Mouse (Mus musculus) erythroblast, adult 5-6 weeks (primary cell): ENCODE measurements around the gene Phf19. TPM values are rescaled to one million over a fixed set of nuclear protein-coding genes. Genes with fewer than 3 reads are reported as not detected.
A peak's percentile ranks its signal among the peaks of the same experiment; 100 is the strongest.

ENCODE experiments used
- ATAC-seq: replicated peaks from 2 replicates; pipeline ENCODE4 v1.8.0; 2016; ENCODE audit warnings: moderate number of reproducible peaks, mild to moderate bottlenecking, moderate TSS enrichment, inconsistent platforms; ENCODE audit not compliant: poor library complexity, low FRiP score, severe bottlenecking
- total RNA-seq, 2 experiments: library from RNA; stranded (forward) in 1 of 2; stranded (reverse) in 1 of 2; fragments of 150-400 nt in 1 of 2; fragments of 200-764, 138-1000 nt in 1 of 2; gene quantifications; 2 replicates each; pipeline versions ENCODE4 v1.2.3 to v1.2.4; 2015 to 2017; ENCODE audit warnings: low replicate concordance in 2 of 2

Gene Phf19
- total RNA-seq, 2 experiments from 2014 or later, result 1.9 TPM

DNA sequence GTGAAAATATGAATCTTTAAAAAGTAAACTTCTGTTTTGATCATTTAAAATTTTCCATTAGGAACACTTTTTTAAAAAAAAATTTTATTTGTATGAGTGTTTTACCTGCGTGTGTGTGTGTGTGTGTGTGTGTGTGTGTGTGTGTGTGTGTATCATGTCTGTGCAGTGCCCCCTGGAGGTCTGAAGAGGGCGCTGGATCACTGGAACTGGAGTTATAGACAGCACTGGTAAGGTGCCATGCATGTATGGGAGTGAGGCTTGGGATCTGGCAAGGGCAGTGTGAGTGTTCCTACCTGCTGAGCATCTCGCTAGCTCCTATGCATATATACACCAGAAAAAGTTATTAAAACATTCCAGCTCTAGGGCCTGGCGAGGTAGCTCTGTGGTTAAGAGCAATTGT, 12.1 kb downstream of the Phf19 start:
- no peak for ATAC-seq

GRCm38 (mm10) chr2:34900412-34900811, 13.4 kb downstream of the Phf19 start:
- no peak for ATAC-seq

- no peak for ATAC-seq
Measured at GRCm38 (mm10) chr2:34899682-34900081, 14.1 kb downstream of the Phf19 start.

DNA sequence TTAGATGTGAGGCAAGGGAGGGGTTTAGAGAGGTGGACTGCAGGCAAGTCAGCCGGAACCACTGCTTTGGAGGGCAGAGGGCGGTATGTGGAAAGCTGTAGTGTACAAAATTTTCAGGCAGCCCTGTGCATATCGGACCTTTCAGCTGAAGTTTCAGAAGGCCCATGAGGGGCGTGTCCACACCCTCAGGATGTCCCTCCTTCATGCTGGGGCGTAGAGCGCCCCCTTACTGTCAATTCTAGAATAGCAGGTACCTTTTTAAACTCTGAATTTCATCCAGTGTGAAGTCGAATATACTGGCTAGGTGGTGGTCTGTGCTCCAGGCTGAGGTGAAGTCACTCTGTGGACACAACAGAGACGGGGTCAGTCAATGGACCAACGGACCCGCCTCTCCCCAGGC, 16.0 kb downstream of the Phf19 start:
- peak; percentile 52 for ATAC-seq

- no peak for ATAC-seq
Measured at GRCm38 (mm10) chr2:34896821-34897460, 16.9 kb downstream of the Phf19 start.

DNA sequence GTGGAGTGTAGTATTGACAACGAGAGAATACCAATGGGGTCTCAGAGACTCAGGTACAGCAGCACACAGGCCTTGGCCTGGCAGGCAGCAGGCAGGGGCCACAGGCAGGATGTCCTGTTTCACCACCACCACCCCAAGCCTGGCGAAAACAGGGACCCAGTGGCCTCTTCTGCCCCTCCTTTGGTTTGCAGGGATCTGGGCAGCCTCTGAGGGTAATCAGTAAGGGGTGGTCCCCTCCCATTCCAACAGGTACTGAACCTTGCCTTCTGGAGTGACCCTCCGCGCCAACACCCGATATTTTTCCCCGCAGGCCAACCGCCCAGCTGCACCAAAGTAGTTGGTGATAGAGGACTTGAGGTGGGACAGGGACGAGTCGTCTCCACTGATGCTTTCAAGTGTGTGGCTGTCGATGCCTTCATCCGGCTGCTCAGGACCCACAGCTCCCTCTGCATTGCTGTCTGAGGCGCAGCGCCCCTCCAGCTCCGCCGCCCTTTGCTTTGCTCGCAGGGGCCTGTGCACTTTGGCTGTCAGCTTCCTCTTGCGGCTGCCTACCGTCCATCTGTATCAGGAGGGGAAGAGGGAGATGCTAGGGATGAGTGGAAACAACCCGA, 18.2 kb downstream of the Phf19 start:
- no peak for ATAC-seq

DNA sequence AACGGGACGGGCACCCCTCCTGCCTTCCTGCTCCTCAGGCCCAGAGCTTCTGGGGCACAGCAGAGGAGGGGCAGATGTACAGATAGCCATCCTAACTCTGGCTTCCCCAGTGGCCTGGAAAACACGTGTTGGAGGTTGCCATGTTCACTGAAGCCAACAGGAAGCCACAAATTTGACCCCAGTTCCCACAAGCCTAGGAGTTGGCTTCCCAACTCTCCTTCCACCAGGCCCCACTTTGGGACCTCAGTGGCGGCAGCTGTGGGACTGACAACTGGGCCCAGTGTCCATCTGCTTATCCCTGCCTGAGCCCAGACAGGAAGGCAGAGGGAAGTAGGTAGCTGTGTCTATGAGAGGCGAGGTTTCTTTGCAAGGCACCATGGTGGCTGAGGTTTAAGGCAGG, 19.9 kb downstream of the Phf19 start:
- no peak for ATAC-seq

GRCm38 (mm10) chr2:34884186-34884585, 29.6 kb downstream of the Phf19 start:
- no peak for ATAC-seq

GRCm38 (mm10) chr2:34883190-34883589, 30.6 kb downstream of the Phf19 start:
- no peak for ATAC-seq

GRCm38 (mm10) chr2:34882757-34883156, 31.1 kb downstream of the Phf19 start:
- no peak for ATAC-seq

DNA sequence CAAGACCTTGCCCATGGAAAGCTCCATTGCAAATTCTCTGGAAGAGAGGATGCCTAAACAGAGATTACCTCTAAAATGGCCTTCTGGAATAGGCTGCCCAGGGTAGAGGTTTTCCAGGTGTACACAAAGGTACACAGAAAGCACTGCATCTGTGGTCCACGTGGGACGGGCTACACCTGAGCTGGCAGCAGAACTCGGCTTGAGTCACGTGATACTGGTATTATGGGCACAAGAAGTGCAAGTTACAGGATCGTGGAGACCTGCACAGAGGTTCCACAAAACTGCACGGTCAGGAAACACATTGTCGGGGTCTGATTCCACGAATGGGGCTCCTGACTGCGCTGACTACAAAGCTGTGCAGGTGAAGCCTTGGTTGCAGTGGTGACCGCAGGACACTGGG, 33.8 kb downstream of the Phf19 start:
- ATAC-seq, result no peak

DNA sequence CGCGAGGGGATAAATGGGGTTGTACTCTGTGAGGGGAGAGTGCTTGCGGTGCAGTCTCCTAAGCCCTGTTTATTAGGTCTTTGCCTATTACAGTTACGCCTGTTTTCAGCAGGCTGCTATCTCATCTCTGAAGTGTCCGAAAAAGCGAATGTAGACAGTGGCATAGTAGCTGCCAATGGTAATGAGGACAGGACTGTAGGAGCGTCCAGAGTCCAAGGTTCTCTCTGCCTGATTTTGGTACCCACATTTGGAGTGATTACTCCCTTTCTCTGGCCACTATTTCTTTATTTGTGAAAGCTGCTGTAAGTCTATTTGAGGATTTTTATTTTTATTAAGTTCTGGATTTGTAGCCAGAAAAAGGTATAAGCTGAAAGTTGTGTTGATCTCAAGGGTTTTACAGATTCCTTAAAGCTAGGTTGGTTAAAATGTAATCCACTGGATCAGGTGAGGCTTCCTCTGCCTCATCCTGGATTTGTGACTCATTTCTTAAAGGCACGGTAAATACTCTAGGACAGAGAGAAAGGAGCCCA, 38.9 kb downstream of the Phf19 start, which contains the start of gene Psmd5:
TSS of gene Psmd5 (minus strand) at position 153 of the 530 bp plus-strand sequence.
- no peak for ATAC-seq

- no peak for ATAC-seq
Measured at GRCm38 (mm10) chr2:34874271-34874670, 39.6 kb downstream of the Phf19 start, which contains the start of gene Cutal. TSS of gene Cutal (plus strand) at chr2:34874396.

- ATAC-seq, result peak; percentile 90
Measured at GRCm38 (mm10) chr2:34870520-34871474, 43.0 kb downstream of the Phf19 start.

DNA sequence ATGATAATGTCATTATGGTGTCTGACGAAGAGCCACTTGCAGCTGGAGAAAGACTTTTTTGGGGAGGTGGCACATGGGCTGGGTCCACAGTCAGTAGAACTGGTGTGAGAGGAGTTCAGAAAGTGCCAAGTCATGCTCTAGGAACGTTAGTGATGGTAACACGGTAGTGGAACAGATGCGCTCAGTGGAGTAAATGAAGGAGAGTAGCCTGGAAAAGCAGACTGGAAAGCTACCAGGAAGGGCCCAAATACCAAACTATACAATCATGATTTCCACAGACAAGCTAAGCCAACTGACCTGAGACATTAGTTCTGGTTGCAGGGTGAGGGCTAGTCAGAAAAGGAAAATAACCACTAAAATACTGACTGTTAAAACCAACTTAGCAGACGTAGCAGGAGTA, 44.1 kb downstream of the Phf19 start:
- peak; percentile 84 for ATAC-seq

DNA sequence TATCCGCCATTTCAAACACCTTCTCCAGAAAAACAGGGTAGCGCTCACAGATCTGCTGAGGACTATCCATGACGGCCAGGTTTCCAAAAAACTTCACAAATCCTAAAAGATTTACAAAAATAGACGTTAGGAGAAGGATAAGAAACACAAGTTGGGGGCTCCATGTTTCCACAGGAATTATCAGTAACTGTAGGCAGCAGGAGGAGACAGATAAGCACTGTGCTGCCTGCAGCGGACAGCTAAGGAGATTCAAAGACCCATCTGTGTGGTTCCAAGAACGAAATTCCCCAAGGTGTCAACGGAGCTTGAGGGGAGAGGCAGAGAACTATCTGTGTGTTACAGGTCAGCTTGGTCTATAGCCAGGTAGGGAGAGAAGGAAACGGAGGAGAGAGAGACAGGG, 56.1 kb downstream of the Phf19 start:
- ATAC-seq, result no peak

DNA sequence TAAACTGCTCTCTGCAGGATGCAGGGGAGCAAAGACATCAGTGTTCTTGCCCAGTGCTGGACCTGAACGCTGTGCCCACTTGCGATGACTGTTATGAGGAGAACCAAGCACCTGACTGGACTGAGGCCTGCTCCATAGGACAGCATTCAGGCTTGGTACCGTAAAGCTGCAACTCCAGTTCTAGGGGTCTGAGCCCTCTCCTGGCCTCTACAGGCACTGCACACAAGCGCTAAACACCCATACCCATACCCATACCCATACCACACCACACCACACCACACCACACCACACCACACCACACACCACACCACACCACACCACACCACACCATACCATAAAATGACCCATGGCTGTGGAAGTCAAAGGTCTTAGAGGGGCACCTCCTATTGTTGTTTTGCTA, 58.6 kb downstream of the Phf19 start:
- ATAC-seq, result peak; percentile 49; the same call in 1 of the 2 replicates

GRCm38 (mm10) chr2:34847702-34848101, 66.1 kb downstream of the Phf19 start:
- no peak for ATAC-seq
